Mouse (Mus musculus) kidney, postnatal 10 days (tissue): ENCODE results near the gene Arhgap4.

Experiments
- DNase-seq: peaks from one replicate; pipeline ENCODE4 v3.0.0; 2021; ENCODE audit warnings: mixed read lengths

The Arhgap4 gene

DNA sequence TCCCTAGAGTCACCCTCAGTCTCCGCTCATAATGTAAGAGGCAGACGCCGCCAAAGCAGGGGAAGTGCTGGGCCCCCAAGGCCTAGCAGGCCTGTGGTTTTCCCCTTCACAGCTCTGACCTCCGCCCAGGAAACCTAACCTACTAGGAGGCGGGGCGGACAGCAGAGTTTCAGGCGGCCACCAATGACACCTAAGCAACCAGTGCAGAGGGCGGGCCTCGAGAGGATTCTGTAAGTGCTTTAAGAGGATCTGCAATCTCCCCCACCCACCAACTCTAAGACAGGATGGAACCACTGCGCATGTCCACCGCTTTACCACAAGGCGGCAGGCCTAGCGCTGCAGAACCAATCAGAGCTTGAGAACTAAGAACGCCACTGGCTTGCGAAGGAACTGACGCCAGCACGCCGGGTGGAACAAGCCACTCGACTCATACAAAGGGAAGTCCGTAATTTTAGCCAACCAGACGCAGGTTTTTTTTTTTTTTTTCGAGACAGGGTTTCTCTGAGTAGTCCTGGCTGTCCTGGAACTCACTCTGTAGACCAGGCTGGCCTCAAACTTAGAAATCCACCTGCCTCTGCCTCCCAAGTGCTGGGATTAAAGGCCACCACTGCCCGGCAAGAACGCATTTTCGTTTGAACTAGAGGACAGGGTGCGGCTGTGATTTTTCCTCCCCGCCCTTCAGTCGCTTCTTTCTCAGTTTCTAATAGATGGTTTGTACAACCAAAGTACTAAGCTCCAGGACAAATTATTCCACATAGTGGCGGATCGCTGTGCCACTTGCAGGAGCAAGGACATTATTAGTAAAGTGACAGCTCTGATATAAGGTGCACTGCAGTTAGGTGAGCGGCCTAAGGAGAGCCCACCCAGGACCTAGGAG lies 6.6 kb downstream of the Arhgap4 start:
- DNase-seq: peak; percentile 93

DNA sequence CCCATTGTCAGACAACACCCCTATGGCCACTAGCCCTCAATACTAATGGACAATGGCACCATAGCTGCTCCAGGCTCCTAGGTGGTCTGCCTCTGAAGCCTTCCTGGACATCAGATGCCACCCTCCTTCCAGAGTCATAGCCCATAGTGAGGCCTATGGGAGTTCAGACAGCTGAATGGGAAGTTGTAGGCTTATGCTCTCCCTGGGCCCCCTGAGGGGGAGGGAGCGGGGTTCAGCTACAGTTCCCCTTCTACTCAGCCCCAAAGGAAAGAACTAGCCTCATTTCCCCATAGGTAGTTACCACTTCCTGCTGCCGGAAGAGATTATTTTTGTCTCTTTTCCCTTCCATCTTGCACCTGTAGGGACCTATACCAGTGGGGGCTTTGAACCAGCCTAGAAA lies 10.1 kb downstream of the Arhgap4 start:
- no peak for DNase-seq

DNA sequence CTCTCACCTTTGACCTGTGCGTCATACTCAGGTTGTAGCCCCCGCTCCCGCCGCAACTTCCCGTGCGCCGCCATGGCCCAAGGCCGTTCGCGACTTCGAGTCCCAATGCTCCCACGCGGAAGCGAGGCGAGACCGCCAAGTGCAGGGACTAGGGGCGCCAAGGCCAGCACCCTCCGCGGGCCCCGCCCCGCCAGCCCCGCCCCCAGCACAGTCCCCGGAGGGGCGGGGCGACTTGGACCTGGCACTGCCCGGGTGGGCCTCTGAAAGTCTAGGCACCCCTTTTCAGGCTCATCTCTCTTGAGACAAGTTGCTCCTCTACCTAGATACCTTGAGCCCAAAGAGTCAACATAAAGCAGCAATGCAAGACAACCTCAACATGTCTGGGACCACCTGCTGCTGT lies 10.5 kb downstream of the Arhgap4 start:
- DNase-seq: peak; percentile 18

DNA sequence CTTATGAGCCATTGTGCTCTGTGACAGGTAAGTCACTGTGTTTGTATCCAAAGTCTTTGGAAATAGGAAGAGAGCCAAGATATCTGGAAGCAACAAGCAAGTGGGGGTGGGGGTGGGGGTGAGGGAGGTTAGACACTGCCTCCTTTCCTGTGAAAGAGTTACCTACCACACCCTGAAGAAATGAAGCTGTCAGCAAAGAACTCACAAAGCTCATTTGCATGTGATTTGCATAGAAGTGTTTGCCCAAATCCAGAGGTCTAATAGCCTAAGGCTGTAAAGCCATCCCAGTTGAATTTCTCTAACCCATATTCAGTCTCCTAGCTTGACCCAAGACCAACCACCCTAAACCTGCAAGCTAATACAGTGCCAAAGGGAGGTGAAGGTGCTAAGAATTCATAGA lies 11.2 kb downstream of the Arhgap4 start:
- no peak for DNase-seq

DNA sequence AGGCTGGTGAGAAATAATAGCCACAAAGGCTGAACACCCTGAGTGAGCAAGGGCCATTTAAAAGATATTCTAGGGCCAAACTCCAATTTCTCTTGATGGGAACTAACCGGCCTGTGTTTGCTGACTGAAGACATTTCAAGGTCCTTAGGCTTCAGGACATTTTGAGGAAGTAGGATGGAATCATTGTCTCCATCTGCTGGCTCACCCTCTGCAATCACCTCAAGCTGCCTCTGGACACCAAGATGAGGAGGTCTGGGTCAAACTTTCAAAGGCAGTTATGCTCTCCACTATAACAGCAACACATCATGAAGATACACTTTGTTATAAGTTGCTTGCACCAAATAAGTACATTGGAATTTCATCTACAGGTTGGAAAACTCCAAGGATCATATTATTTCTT lies 11.6 kb downstream of the Arhgap4 start:
- no peak for DNase-seq

DNA sequence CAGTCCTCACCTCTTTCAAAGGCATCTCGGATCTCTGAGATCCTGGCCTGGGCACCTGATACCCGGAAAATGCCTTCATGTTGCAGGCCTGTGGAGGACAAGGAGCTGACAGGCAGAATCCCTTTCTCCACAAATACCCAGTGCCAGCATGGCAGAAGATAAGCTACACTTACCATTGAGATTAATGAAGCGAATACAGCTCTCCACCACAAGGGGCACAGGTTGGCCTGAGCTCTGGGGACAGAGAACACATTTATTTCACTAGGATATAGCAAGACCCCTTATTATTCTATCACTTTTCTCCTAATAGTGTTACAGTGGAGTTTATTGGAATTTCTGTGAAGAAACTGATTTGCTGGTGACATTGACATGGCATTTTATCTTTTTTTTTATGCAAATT lies 23.7 kb downstream of the Arhgap4 start:
- DNase-seq: no peak

DNA sequence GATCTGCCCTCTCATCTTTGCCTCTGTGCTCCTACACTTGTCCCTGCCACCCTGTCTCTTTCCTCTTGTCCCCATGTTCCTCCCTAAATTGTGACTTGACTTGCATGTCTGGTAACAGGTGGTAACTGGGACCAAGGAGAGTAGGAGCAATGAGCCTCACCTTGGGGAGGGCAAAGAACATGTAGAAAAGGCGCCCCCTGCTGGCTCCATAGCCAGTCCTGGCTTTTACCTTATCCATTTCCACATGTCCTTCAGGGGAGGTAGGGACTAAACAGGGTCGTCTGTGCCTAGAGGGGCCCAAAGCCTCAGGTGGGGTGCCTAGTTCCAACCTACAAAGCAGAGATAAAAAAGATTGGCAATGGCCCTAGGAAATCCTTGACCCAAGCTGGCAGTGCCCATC lies 26.0 kb downstream of the Arhgap4 start, which contains the start of gene L1cam:
TSS of gene L1cam (minus strand) at position 387 of the 400 bp plus-strand sequence.
- DNase-seq: peak; percentile 72

DNA sequence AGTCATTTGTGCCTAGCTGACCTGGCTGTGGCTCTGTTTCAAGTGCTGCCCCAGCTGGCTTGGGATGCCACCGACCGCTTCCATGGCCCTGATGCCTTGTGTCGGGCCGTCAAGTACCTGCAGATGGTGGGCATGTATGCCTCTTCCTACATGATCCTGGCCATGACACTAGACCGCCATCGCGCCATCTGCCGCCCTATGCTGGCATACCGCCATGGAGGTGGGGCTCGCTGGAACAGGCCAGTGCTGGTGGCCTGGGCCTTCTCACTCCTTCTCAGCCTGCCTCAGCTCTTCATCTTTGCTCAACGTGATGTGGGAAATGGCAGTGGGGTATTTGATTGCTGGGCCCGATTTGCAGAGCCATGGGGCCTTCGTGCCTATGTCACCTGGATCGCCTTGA lies 28.8 kb downstream of the Arhgap4 start:
- DNase-seq: peak; percentile 12

DNA sequence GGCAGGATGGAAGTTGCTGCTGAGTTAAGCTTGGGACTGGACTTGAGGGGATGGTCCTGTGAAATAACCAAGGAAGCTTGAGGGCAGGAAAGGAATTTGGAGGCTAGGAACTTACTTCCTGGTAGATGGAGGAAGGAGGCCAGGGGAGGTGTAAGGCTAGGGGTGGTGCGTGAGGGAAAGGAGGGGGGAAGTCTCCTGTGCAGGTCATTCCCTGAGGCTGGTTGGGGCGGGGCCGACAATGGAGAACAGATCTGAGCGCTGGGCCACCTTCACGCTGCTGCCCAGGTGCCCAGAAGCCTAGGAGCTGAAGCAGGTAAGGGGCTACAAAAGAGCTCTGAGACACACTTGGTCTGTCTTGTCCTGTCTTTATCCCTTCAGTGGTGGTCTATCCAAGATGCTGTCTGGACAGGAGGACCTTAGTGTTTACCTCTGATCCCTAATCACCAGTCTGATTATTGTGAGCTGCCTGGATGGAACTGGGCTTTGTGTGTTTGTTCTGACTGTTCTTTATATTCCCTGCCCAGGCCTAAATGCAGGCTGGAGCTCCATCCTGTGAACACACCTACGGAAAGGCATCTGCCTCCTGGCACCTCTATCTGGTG lies 30.0 kb downstream of the Arhgap4 start, which contains the start of gene Avpr2:
TSS of gene Avpr2 (plus strand) at position 552 of the 602 bp plus-strand sequence.
- DNase-seq: peak; percentile 24

DNA sequence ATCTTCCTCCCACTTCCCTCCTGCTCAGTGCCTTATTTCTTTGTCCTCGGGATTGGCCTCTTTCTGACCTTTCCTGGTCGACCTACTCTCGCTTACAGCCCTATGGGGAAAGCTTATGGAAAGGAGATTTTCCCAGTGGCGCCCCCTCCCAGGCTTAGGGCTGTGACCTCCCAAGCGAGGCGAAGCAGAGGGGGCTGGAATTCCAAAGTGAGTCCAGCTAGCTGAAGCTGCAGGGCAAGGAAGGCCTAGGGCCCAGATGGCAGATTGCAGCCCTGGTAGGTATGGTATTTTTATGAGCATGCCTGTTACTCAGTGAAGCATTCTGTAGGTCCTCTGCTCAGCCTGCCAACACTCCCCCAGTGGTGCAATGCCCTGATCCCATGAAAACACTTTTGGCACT lies 40.2 kb downstream of the Arhgap4 start:
- DNase-seq: peak; percentile 46

DNA sequence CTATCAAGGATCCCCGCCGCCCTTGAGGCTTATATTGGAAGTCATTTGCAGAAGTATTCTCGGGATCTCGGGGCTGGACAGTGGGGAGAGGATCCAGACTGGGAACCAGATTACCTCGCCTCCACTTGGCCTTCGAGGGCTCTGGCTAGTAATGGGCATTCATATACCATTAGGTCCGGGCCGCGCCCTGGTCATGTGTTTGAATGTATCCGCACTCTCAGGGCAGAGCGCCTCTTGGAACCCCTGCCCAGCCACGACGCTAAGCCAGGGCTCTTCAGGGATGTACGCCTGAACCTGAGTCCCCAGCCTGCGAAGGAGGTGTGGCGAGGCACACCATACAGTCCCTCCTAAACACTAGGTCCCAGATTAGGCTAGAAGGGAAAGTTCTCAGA lies 40.6 kb downstream of the Arhgap4 start:
- DNase-seq: peak; percentile 4

DNA sequence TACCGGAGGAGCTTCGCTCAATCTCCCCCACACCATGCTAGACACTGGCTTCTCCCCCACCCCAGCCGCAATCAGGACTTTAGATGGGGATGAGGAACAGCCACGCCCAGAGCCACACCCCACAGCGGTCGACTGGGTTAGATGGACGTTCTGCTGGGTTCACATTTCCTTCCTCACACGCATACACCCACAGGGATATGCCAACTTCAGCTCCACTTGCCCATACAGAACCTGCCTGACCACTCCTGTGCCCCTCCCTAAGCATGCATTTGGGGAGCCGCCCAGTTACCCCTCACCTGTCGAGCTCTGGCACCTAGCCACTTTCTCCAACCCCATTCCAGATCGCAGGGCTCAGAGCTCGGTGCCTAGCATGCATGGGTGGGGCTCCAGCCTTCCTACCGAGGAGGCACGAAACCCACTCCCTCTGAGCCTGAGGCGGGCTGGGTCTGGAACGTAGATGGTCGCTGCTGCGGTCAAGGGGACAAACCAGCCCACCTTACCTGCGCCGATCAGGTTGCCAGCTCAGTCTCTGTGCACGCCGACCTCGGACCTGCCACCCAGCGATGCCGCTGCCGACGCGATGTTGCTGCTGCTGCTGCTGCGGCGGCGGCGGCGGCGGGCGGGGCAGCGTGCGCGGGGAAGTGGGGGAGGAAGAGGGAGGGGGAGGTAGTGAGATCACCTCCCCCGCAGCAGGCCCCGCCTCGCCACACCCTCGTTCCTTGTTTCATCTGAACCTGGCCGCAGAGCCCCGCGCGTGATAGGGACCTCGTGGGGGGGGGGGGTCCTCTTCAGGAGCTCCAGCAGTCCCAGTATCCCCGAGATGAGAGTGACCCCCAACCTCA lies 41.3 kb downstream of the Arhgap4 start:
- DNase-seq: peak; percentile 60

DNA sequence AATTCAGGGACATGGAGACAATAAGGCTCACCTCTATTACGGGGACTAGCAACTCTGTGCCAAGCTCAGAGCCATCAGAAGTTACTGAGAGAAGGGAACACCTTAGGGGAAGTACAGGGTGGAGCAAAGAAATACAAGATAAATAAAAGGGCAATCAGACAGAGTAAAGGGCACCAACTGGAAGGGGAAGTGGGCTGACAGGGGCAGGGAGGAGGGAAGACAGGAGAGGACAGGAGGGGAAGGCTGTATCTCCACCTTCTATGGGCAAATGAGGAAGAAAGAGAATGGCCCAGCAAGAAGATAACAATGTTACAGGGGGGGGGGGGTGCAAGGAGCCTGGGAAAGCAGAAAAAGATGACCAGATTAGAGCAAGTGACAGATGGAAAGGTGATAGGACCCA lies 44.7 kb downstream of the Arhgap4 start:
- no peak for DNase-seq

DNA sequence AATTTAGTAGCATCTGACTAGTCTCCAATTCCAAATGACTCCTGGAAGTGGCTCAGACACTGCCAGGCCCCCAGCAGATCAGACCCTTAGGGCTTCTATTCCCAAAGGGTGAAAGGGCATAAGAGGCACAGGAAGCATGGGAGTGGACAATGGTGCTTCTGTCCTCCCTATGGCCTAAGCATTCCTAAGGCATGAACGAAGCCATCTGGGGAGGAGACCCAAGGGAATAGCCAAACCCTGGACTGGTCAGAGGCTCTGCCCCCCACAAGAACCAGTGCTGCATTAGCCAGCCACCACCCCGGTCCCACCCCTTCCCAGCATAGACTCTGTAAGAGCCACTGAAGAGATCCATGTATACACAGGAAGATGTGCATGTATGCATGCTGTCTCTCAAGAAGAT lies 45.8 kb downstream of the Arhgap4 start:
- no peak for DNase-seq

DNA sequence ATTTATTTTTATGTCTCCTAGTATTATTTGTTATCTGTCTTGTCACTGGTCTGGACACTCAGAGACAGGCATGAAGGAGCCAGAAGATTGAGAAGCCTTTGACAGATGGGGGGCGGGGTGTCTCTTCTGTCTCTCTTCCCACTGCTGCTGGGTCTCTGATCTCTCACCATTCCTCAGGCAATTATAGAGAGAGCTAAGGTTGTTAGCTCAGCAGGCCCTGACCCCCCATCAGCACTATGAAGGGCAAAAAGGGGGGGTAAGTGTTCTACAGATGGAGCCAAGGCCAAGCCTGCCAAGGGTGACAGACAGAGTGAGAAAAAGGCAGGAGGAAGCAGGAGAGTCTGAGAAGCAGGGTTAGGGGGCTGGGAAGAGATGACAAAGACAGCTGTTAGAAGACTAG lies 49.7 kb downstream of the Arhgap4 start:
- DNase-seq: no peak

DNA sequence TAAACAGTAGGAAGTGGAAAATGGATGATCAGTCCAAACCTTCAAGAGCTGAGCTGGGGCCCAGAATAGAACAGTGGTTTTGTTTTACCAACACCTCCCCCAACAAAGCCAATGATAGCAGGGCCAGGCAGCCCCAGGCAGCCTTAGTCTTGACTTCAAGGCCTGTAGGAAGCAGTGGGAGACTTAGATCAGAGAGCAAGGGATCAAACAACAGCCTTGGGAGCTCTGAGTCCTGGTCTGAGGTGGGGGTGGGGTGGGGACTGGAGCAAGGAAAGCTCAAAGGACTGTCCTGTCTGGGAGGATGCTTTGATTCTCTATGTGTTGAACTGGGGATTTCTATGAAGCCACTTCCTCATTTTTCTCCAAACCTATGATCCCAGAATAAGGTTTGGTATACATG lies 50.2 kb downstream of the Arhgap4 start:
- DNase-seq: no peak

DNA sequence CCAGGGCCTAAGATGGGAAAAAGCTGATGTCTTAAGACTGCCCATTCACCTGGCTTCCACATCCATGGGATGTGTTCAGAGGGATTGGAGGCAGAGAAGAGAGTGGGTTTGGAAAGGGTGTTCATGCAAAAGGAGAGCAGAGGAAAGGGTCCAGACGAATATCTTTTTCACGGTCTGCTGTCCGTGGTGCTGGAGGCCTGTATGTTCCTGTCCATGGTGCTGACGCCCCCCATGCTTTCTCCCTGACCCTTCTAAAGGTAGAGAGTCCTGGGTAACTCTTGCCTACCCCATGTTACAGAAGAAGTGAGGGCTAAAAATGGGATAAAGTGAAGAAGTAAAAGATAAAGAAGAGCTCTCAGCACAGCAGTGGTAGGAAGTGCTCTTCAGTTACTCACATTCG lies 52.3 kb downstream of the Arhgap4 start:
- DNase-seq: peak; percentile 64

DNA sequence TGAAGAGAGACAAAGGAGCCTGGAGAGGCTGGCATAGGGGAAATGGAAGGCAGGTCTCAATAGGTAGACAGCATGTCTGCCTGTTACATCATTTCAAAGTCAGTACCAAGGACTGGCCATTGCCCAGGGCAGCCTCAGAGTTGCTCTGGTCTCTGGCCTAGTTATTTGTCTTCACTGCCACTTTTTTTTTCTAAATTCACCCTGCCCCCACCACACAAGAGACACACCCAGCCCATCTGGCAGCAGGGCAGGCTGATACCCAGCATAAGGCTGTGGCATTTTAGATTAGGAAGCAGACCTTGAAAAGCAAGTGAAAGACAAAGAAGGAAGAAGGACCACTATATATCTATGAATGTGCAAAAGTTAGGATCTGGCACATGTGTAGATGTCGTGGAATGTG lies 53.8 kb downstream of the Arhgap4 start:
- no peak for DNase-seq

DNA sequence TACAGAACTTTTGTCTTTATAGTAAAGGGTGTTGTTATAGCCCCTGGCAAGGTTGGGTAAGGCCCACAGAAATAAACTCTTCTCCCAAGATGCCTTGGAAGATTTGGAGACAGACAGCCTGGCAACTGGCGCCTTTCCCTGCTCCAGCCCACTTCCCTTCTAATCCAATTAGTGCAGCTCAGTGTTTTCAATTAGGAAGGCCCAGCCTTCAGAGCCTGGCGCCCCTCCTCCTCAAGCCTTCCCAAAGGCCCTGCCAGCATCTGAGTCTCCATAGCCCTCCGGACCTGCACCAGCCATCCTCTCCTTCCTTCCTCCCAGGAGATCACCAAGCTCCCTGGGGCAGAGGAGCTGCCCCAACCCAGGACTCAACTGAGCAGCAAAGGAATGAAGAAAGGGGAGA lies 54.4 kb downstream of the Arhgap4 start:
- DNase-seq: no peak

DNA sequence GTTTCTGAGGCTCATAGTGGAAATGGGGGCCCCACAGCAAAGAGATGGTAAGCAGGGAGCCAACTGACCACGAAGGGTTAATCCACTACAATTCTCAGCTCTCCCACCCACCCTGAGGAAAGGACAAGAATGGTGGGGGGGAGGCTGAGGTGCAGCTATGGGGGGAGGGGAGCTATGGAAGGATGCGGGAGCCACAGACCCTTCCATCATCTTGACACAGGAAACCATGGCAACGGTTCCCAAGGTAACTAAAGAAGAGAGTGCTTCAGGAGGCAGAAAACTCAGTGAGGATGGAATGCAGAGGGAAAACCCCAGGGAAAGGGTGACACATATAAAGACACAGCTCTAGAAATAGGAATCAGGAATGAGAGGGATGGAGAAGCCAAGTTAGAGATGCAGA lies 57.0 kb downstream of the Arhgap4 start:
- DNase-seq: no peak

DNA sequence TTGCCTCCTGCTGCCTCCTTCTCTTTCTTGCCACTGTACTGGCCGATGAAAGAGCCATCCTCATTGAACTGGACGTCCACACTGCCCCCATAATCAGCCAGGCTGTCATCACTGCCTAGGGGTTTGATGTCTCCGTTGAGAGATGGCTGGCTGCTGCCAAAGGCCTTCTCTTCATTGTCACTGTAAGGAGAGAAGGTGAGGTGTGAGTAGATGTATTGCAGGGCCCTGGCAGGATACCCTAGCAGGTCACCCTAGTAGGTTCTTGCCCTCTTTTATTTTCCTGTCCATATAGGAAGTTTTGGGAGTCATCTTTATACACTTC lies 66.6 kb downstream of the Arhgap4 start:
- no peak for DNase-seq

DNA sequence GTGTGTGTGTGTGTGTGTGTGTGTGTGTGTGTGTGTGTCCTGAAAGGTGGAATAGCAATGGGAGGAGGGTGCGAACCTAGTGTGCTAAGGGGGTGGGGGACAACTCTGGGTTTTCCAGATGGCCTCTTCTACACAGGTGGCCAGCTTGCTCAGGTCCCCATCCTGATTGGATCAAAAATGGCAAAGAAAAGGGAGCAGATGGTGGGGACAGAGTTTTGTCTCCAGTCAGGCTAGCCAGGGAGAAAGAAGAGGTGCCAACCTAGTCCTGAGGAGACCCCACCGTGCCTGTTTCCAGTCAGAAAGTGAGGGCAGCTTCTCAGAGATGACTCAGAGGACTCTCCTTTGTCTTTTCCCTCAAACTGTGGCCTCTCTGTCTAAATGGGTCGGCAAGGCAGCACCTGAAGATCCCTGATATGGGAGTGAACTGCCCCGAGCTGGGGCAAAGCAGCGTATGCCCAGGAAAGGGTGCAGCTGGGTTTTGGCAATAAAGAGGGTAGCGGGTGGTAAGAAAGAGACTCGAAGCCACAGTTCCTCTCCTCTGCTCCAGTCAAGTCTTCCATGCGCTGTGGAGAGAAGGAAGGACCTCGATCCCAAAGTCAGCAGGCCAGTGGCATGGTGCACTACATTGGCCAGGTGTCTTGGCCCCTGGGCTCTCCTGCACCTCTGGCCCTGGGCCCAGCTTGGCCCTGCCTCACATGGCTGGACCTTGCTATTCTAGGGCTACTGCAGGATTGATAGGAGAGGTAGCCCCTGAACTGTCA lies 67.2 kb downstream of the Arhgap4 start:
- DNase-seq: no peak
